Mouse (Mus musculus) CH12.LX (cell line): ENCODE results near the gene Ptbp1. TPM values are rescaled to one million over a fixed set of nuclear protein-coding genes. Genes with fewer than 3 reads are reported as not detected.

Experiments
- DNase-seq: peaks from one replicate; pipeline ENCODE4 v3.0.0-alpha.2; 2013; ENCODE audit errors: extremely low read depth
- H3K27ac ChIP-seq: 2 replicates; pipeline ENCODE4 v1.5.1; 2012; ENCODE audit warnings: low read depth, mild to moderate bottlenecking, control low read depth, moderate library complexity; ENCODE audit not compliant: insufficient read depth
- H3K27me3 ChIP-seq: replicated peaks from 2 replicates; pipeline ENCODE3; 2012; ENCODE audit warnings: inconsistent platforms
- H3K36me3 ChIP-seq, 2 experiments: replicated peaks in 1 of 2; 2 replicates each; pipeline versions ENCODE3 to v1.6.1; 2012; ENCODE audit warnings: inconsistent platforms in 1 of 2, low read length in 1 of 2, mild to moderate bottlenecking in 1 of 2, mixed read lengths in 1 of 2, moderate library complexity in 1 of 2; ENCODE audit not compliant: control insufficient read depth in 1 of 2, insufficient read depth in 1 of 2
- H3K4me1 ChIP-seq, 2 experiments: 2 replicates each; pipeline ENCODE4 v1.6.1; 2012; ENCODE audit warnings: inconsistent platforms in 1 of 2, moderate library complexity in 1 of 2; ENCODE audit not compliant: insufficient read depth in 2 of 2, control insufficient read depth in 1 of 2
- H3K4me2 ChIP-seq: 2 replicates; pipeline ENCODE4 v1.6.1; 2012; ENCODE audit warnings: low read depth, mild to moderate bottlenecking, control low read depth; ENCODE audit not compliant: poor library complexity, insufficient read depth, severe bottlenecking
- H3K4me3 ChIP-seq, 3 experiments: fragments of 150-350 bp in 1 of 3; sonication (generic) in 1 of 3; replicated peaks in 1 of 3; 2 replicates each; pipeline versions ENCODE3 to v1.5.1; 2011 to 2012; ENCODE audit warnings: low read depth in 2 of 3, low read length in 2 of 3, mild to moderate bottlenecking in 2 of 3, moderate library complexity in 2 of 3, control low read depth in 1 of 3, improper control_type of control experiment in 1 of 3, inconsistent platforms in 1 of 3, mixed read lengths in 1 of 3; ENCODE audit not compliant: poor library complexity in 1 of 3
- H3K79me2 ChIP-seq: replicated peaks from 2 replicates; pipeline ENCODE4 v1.6.1; 2012; ENCODE audit warnings: mild to moderate bottlenecking, moderate library complexity; ENCODE audit not compliant: control insufficient read depth, poor library complexity, insufficient read depth, severe bottlenecking; ENCODE audit errors: extremely low read depth
- H3K9ac ChIP-seq: 2 replicates; pipeline ENCODE4 v1.6.1; 2012; ENCODE audit warnings: low read depth, mild to moderate bottlenecking, control low read depth, moderate library complexity; ENCODE audit not compliant: insufficient read depth
- H3K9me3 ChIP-seq: replicated peaks from 2 replicates; pipeline ENCODE3; 2012; ENCODE audit warnings: low read length, inconsistent platforms, mixed read lengths
- BHLHE40 ChIP-seq: IDR thresholded peaks from 2 replicates; pipeline ENCODE4 v1.6.1; 2011; ENCODE audit warnings: mild to moderate bottlenecking, low read depth, low read length, improper control_type of control experiment
- CHD1 ChIP-seq: IDR thresholded peaks from 2 replicates; pipeline ENCODE4 v1.6.1; 2012; ENCODE audit warnings: low read depth, low read length, improper control_type of control experiment, inconsistent platforms
- CHD2 ChIP-seq: IDR thresholded peaks from 2 replicates; pipeline ENCODE4 v1.6.1; 2011; ENCODE audit warnings: low read length, improper control_type of control experiment
- CTCF ChIP-seq, 2 experiments: IDR thresholded peaks in 1 of 2; conservative IDR thresholded peaks in 1 of 2; 2 replicates each; pipeline ENCODE4 v1.5.1; 2011 to 2012; ENCODE audit warnings: low read depth in 2 of 2, low read length in 2 of 2, improper control_type of control experiment in 1 of 2, inconsistent platforms in 1 of 2, mild to moderate bottlenecking in 1 of 2, moderate library complexity in 1 of 2
- E2F4 ChIP-seq: IDR thresholded peaks from 2 replicates; pipeline ENCODE4 v1.6.1; 2011; ENCODE audit warnings: low read depth, low read length, improper control_type of control experiment; ENCODE audit not compliant: insufficient replicate concordance
- ELF1 ChIP-seq: IDR thresholded peaks from 2 replicates; pipeline ENCODE4 v1.6.1; 2014; ENCODE audit warnings: low read depth, mild to moderate bottlenecking, inconsistent platforms, low read length, improper control_type of control experiment
- EP300 ChIP-seq: IDR thresholded peaks from 2 replicates; pipeline ENCODE4 v1.6.1; 2011; ENCODE audit warnings: low read length, improper control_type of control experiment
- ETS1 ChIP-seq: conservative IDR thresholded peaks from 2 replicates; pipeline ENCODE4 v1.6.1; 2012; ENCODE audit warnings: low read depth, mild to moderate bottlenecking, inconsistent platforms, low read length, improper control_type of control experiment, moderate library complexity
- HCFC1 ChIP-seq: IDR thresholded peaks from 2 replicates; pipeline ENCODE4 v1.6.1; 2012; ENCODE audit warnings: low read depth, mild to moderate bottlenecking, inconsistent platforms, low read length, improper control_type of control experiment
- JUN ChIP-seq: IDR thresholded peaks from 2 replicates; pipeline ENCODE4 v1.6.1; 2011; ENCODE audit warnings: low read depth, mild to moderate bottlenecking, low read length, improper control_type of control experiment, moderate library complexity; ENCODE audit not compliant: insufficient read depth
- JUND ChIP-seq: conservative IDR thresholded peaks from 2 replicates; pipeline ENCODE4 v1.6.1; 2011; ENCODE audit warnings: low read depth, low read length, improper control_type of control experiment
- KAT2A ChIP-seq: IDR thresholded peaks from 2 replicates; pipeline ENCODE4 v1.6.1; 2012; ENCODE audit warnings: low read length, improper control_type of control experiment, inconsistent platforms; ENCODE audit not compliant: insufficient replicate concordance
- MAFK ChIP-seq: IDR thresholded peaks from 2 replicates; pipeline ENCODE4 v1.6.1; 2011; ENCODE audit warnings: low read length, improper control_type of control experiment; ENCODE audit not compliant: insufficient replicate concordance
- MAZ ChIP-seq: IDR thresholded peaks from 2 replicates; pipeline ENCODE4 v1.6.1; 2012; ENCODE audit warnings: low read depth, mild to moderate bottlenecking, inconsistent platforms, low read length, improper control_type of control experiment, moderate library complexity
- MYC ChIP-seq: IDR thresholded peaks from 2 replicates; pipeline ENCODE4 v1.6.1; 2011; ENCODE audit warnings: low read depth, mild to moderate bottlenecking, improper control_type of control experiment, low read length
- NELFE ChIP-seq: IDR thresholded peaks from 2 replicates; pipeline ENCODE4 v1.6.1; 2011; ENCODE audit warnings: low read depth, low read length, improper control_type of control experiment
- NRF1 ChIP-seq: IDR thresholded peaks from 2 replicates; pipeline ENCODE4 v1.6.1; 2014; ENCODE audit warnings: low read depth, mild to moderate bottlenecking, inconsistent platforms, low read length, improper control_type of control experiment, moderate library complexity
- POLR2A ChIP-seq: IDR thresholded peaks from 2 replicates; pipeline ENCODE4 v1.6.1; 2011; ENCODE audit warnings: low read depth, mild to moderate bottlenecking, improper control_type of control experiment, low read length
- POLR2AphosphoS2 ChIP-seq: IDR thresholded peaks from 2 replicates; pipeline ENCODE4 v1.6.1; 2011; ENCODE audit warnings: low read depth, low read length, improper control_type of control experiment
- RAD21 ChIP-seq: IDR thresholded peaks from 2 replicates; pipeline ENCODE4 v1.6.1; 2011; ENCODE audit warnings: low read depth, mild to moderate bottlenecking, low read length, improper control_type of control experiment, moderate library complexity
- RCOR1 ChIP-seq: conservative IDR thresholded peaks from 2 replicates; pipeline ENCODE4 v1.6.1; 2012; ENCODE audit warnings: low read depth, mild to moderate bottlenecking, inconsistent platforms, low read length, improper control_type of control experiment
- SIN3A ChIP-seq: IDR thresholded peaks from 2 replicates; pipeline ENCODE4 v1.6.1; 2012; ENCODE audit warnings: low read length, improper control_type of control experiment, inconsistent platforms
- SMC3 ChIP-seq: IDR thresholded peaks from 2 replicates; pipeline ENCODE4 v1.6.1; 2011; ENCODE audit warnings: low read depth, low read length, improper control_type of control experiment
- TBP ChIP-seq: conservative IDR thresholded peaks from 2 replicates; pipeline ENCODE4 v1.6.1; 2011; ENCODE audit warnings: low read depth, low read length, improper control_type of control experiment
- TCF12 ChIP-seq: IDR thresholded peaks from 2 replicates; pipeline ENCODE4 v1.6.1; 2014; ENCODE audit warnings: low read depth, mild to moderate bottlenecking, inconsistent platforms, low read length, improper control_type of control experiment
- UBTF ChIP-seq: IDR thresholded peaks from 2 replicates; pipeline ENCODE4 v1.6.1; 2012; ENCODE audit warnings: low read depth, mild to moderate bottlenecking, inconsistent platforms, low read length, improper control_type of control experiment, moderate library complexity
- ZC3H11A ChIP-seq: IDR thresholded peaks from 2 replicates; pipeline ENCODE4 v1.6.1; 2012; ENCODE audit warnings: low read depth, mild to moderate bottlenecking, inconsistent platforms, low read length, improper control_type of control experiment
- ZKSCAN1 ChIP-seq: IDR thresholded peaks from 2 replicates; pipeline ENCODE4 v1.6.1; 2012; ENCODE audit warnings: low read depth, inconsistent platforms, low read length, improper control_type of control experiment, borderline replicate concordance
- ZMIZ1 ChIP-seq: IDR thresholded peaks from 2 replicates; pipeline ENCODE4 v1.6.1; 2012; ENCODE audit warnings: low read depth, mild to moderate bottlenecking, inconsistent platforms, low read length, improper control_type of control experiment
- dilution Hi-C: fragments of 300-500 bp; cut with MboI; formaldehyde crosslinking; loops from 2 replicates; pipeline ENCODE4 v1.14.3; 2020; ENCODE audit warnings: low sequenced_read_pairs; ENCODE audit not compliant: extremely low pct_unique_long_range_greater_than_20kb, extremely low pct_ligation_motif_present
- in situ Hi-C: fragments of 300-500 bp; cut with MboI; formaldehyde crosslinking; loops from 3 replicates; pipeline ENCODE4 v1.14.3; 2019; ENCODE audit warnings: low sequenced_read_pairs, low pct_ligation_motif_present, low pct_unique_long_range_greater_than_20kb, mixed read lengths
- polyA plus RNA-seq: library from polyadenylated mRNA; unstranded; fragments of >175 nt; gene quantifications from 2 replicates; pipeline ENCODE4 v1.2.1, GENCODE M21; 2012; ENCODE audit warnings: low read depth; ENCODE audit not compliant: insufficient read length
- total RNA-seq, 2 experiments: library from RNA; depleted of rRNA; stranded (reverse); fragments of 300-350 nt in 1 of 2; fragments of >200 nt in 1 of 2; gene quantifications; 2 replicates each; pipeline ENCODE4 v1.2.3; 2012 to 2014

The Ptbp1 gene
- total and polyA plus RNA-seq, 3 experiments: 252 to 497 (median 284) TPM

DNA sequence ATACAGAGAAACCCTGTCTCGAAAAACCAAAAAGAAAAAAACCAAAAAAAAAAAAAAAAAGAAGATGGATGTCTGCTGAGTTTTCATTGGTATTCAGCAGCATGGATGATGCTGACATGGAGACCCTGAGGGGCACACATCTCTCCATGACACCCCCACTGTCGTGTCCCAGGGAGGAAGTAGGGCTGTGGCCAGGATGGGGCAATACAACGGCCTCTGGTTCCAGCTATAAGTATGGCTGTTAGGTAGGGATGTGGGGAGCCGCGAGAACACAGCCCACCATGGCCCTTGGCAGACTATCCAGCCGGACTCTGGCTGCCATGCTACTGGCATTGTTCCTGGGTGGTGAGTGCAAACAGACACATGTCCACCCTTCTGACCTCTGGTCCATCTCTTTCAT is 31.8 kb downstream of the Ptbp1 start, which contains the start of gene Elane:
Gene Elane, plus strand, starts transcription at position 194 of the 400 bp plus-strand sequence.
- Histone ChIP-seq H3K4me1 (peaks cover 6 to 12% of the 10 kb centered on the region in 2 experiments), H3K9me3 (no peaks in the 10 kb centered on the region), H3K4me3 (no peak within 1 kb of the TSS), H3K27ac (no peak within 1 kb of the TSS), H3K9ac (no peak within 1 kb of the TSS), H3K36me3 (no peaks in the 10 kb centered on the region), H3K79me2 (no peaks in the 10 kb centered on the region), H3K27me3 (peaks cover 17% of the 10 kb centered on the region), H3K4me2 (no peak within 1 kb of the TSS)
- in situ Hi-C loops (no loop called here), dilution Hi-C loops (no loop called here)
- no peak for DNase-seq
- TF ChIP-seq RAD21 (no peak), ZKSCAN1 (no peak), ELF1 (no peak), CHD1 (no peak), MAFK (no peak), CTCF (conservative IDR thresholded peaks at IDR 0.05 in 1 of 2, IDR thresholded peaks at IDR 0.05 in 1 of 2; ENCODE audit: low read depth in 2 of 2, low read length in 2 of 2) (no peak), SIN3A (no peak), POLR2AphosphoS2 (no peak), ZMIZ1 (no peak), JUND (no peak), JUN (no peak), POLR2A (no peak), ETS1 (no peak), CHD2 (no peak), SMC3 (no peak)

DNA sequence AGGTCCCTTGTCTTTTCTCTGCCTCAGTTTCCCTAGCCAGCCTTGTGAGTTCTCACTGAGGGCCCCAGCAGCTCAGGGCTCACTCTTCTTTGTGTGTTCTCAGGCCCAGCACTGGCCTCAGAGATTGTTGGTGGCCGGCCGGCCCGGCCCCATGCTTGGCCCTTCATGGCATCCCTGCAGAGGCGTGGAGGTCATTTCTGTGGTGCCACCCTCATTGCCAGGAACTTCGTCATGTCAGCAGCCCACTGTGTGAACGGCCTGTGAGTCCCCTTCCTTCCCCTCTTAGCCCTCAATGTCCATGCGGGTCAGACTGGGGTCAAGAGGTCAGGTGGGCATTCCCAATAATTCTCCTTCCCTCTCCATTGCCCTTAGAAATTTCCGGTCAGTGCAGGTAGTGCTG is 32.4 kb downstream of the Ptbp1 start:
- H3K9me3 ChIP-seq: no peaks in the 10 kb centered on the region
- H3K27me3 ChIP-seq: peaks cover 19% of the 10 kb centered on the region
- in situ Hi-C loops: no loop called here
- H3K4me2 ChIP-seq: no peak overlapping the region
- peaks cover 6 to 11% of the 10 kb centered on the region in 2 experiments for H3K4me1 ChIP-seq
- H3K36me3 ChIP-seq: no peaks in the 10 kb centered on the region
- no peaks in the 10 kb centered on the region for H3K79me2 ChIP-seq
- TF ChIP-seq E2F4 (no peak), TCF12 (no peak), BHLHE40 (no peak), ZKSCAN1 (no peak), MAZ (no peak), ZC3H11A (no peak), POLR2A (no peak), UBTF (no peak), ETS1 (no peak), MYC (no peak), KAT2A (no peak), NELFE (no peak), JUN (no peak), CTCF (conservative IDR thresholded peaks at IDR 0.05 in 1 of 2, IDR thresholded peaks at IDR 0.05 in 1 of 2; ENCODE audit: low read depth in 2 of 2, low read length in 2 of 2) (no peak), NRF1 (no peak), TBP (no peak), HCFC1 (no peak), RCOR1 (no peak), EP300 (no peak), JUND (no peak)
- TF ChIP-seq, all 38 proteins: peak for 0
- no peak overlapping the region for H3K4me3 ChIP-seq
- DNase-seq: no peak
- H3K9ac ChIP-seq: no peak overlapping the region
- dilution Hi-C loops: no loop called here
- H3K27ac ChIP-seq: no peak overlapping the region
